Mouse (Mus musculus) thymus, postnatal 4 days (tissue): ENCODE data around the gene Rps15.

Experiments used
- DNase-seq: peaks from one replicate; pipeline ENCODE4 v3.0.0; 2021

Gene Rps15

DNA sequence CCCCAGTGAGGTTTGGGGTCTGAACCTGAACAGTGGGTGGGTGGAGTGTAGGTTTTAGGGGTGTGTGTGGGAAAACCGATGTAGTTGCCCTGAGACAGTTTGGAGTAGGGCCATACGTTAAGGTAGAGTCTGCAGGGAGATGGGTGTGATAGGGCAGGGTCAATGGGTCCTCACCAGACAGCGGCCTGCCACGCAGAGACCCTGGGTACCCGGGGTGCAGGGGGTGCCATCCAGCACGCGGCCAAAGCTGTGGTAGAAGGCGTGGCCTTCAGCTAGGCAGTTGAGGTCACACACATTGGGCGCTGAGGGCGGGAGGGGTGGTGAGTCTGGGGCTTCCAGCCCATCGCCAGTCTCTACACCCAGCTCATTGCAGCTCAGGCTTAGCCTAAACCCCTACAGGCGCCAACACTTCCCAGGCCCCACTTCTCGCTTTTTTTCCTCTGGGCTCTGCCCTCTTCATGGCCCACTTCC, 51.2 kb downstream of the Rps15 start:
- DNase-seq = no peak
